Mouse (Mus musculus): ENCODE measurements around the gene Mybph. TPM values are rescaled to one million over a fixed set of nuclear protein-coding genes. Genes with fewer than 3 reads are reported as not detected.

Gene Mybph
- total and polyA plus RNA-seq, 3 experiments = not detected

GRCm38 (mm10) chr1:134173081-134173480 is 20.2 kb upstream of the Mybph start:
- no peaks in the 10 kb centered on the region for H3K79me2 ChIP-seq (ENCODE audit: control insufficient read depth, insufficient read depth, low read length, poor library complexity)
- peaks cover 2 to 8% of the 10 kb centered on the region in 2 experiments; a peak in 3 of 4 replicates for H3K27me3 ChIP-seq (ENCODE audit: control insufficient read depth in 1 of 2, insufficient read depth in 2 of 2, low read length in 2 of 2)
- DNase-seq (ENCODE audit: low read depth, low spot score) = no peak

GRCm38 (mm10) chr1:134177976-134178375 is 15.3 kb upstream of the Mybph start:
- H3K4me3 ChIP-seq (ENCODE audit: control insufficient read depth in 1 of 2, insufficient read depth in 1 of 2, low read depth in 2 of 2, low read length in 2 of 2) = no peak overlapping the region
- H3K79me2 ChIP-seq (ENCODE audit: control insufficient read depth, insufficient read depth, low read length, poor library complexity) = no peaks in the 10 kb centered on the region
- H3K27me3 ChIP-seq (ENCODE audit: control insufficient read depth in 1 of 2, insufficient read depth in 2 of 2, low read length in 2 of 2) = peaks cover 2 to 5% of the 10 kb centered on the region in 2 experiments
- H3K9ac ChIP-seq (ENCODE audit: control insufficient read depth, low read depth, low read length, poor library complexity, severe bottlenecking) = no peak overlapping the region
- H3K36me3 ChIP-seq (ENCODE audit: control insufficient read depth in 1 of 2, insufficient read depth in 2 of 2, low read length in 2 of 2) = no peaks in the 10 kb centered on the region
- no peak overlapping the region for H3K27ac ChIP-seq (ENCODE audit: control insufficient read depth, low read depth, low read length)
- no peak for DNase-seq (ENCODE audit: low read depth, low spot score)
- no peaks in the 10 kb centered on the region for H3K9me3 ChIP-seq (replicated peaks; ENCODE audit: insufficient read depth, low read length)
- TF ChIP-seq POLR2AphosphoS2 (IDR thresholded peaks at IDR 0.05; ENCODE audit: low read length) (no peak), POLR2A (IDR thresholded peaks at IDR 0.05; ENCODE audit: control insufficient read depth in 1 of 2, insufficient read depth in 1 of 2, low read depth in 1 of 2, low read length in 2 of 2, poor library complexity in 1 of 2) (no peak), JUND (IDR thresholded peaks at IDR 0.05; ENCODE audit: low read depth, low read length) (no peak), TBP (IDR thresholded peaks at IDR 0.05; ENCODE audit: low read depth, low read length) (no peak)
- H3K4me1 ChIP-seq (ENCODE audit: control insufficient read depth in 1 of 2, insufficient read depth in 2 of 2, low read length in 2 of 2) = no peaks in the 10 kb centered on the region

More at GRCm38 (mm10) chr1:134173081-134173480, 20.2 kb upstream of the Mybph start:
- Histone ChIP-seq H3K4me1 (ENCODE audit: control insufficient read depth in 1 of 2, insufficient read depth in 2 of 2, low read length in 2 of 2) (0 out of 4 replicates have a peak, but pooled peaks cover 0 to 4% of the 10 kb centered on the region in 2 experiments), H3K9ac (ENCODE audit: control insufficient read depth, low read depth, low read length, poor library complexity, severe bottlenecking) (no peak overlapping the region), H3K27ac (ENCODE audit: control insufficient read depth, low read depth, low read length) (no peak overlapping the region), H3K9me3 (replicated peaks; ENCODE audit: insufficient read depth, low read length) (no peaks in the 10 kb centered on the region), H3K36me3 (ENCODE audit: control insufficient read depth in 1 of 2, insufficient read depth in 2 of 2, low read length in 2 of 2) (no peaks in the 10 kb centered on the region), H3K4me3 (ENCODE audit: control insufficient read depth in 1 of 2, insufficient read depth in 1 of 2, low read depth in 2 of 2, low read length in 2 of 2) (no peak overlapping the region)
- TF ChIP-seq TAL1 (IDR thresholded peaks at IDR 0.05; ENCODE audit: low read length) = no peak
- TF ChIP-seq SMC3 (IDR thresholded peaks at IDR 0.05; ENCODE audit: low read depth, low read length) = no peak
- TF ChIP-seq ZMIZ1 (IDR thresholded peaks at IDR 0.05; ENCODE audit: low read depth, low read length) = no peak
- TF ChIP-seq ZKSCAN1 (IDR thresholded peaks at IDR 0.05; ENCODE audit: low read depth, low read length) = no peak
- no peak for TF ChIP-seq ZNF384 (IDR thresholded peaks at IDR 0.05; ENCODE audit: low read depth, low read length)
- TF ChIP-seq ZC3H11A (IDR thresholded peaks at IDR 0.05; ENCODE audit: low read depth, low read length) = no peak
- TF ChIP-seq SIN3A (IDR thresholded peaks at IDR 0.05; ENCODE audit: low read length) = no peak
- TF ChIP-seq POLR2AphosphoS2 (IDR thresholded peaks at IDR 0.05; ENCODE audit: low read length) = no peak
- TF ChIP-seq MAZ (IDR thresholded peaks at IDR 0.05; ENCODE audit: low read depth, low read length) = no peak
- no peak for TF ChIP-seq EP300 (IDR thresholded peaks at IDR 0.05; ENCODE audit: low read depth in 1 of 2, low read length in 2 of 2)
- no peak for TF ChIP-seq ELF1 (IDR thresholded peaks at IDR 0.05; ENCODE audit: low read depth, low read length)
- no peak for TF ChIP-seq RCOR1 (IDR thresholded peaks at IDR 0.05; ENCODE audit: low read depth, low read length)
- TF ChIP-seq ETS1 (IDR thresholded peaks at IDR 0.05; ENCODE audit: low read depth, low read length) = no peak

- Histone ChIP-seq H3K9me3 (replicated peaks; ENCODE audit: insufficient read depth, low read length) (no peaks in the 10 kb centered on the region), H3K79me2 (ENCODE audit: control insufficient read depth, insufficient read depth, low read length, poor library complexity) (no peaks in the 10 kb centered on the region), H3K9ac (ENCODE audit: control insufficient read depth, low read depth, low read length, poor library complexity, severe bottlenecking) (no peak within 1 kb of the TSS), H3K4me3 (ENCODE audit: control insufficient read depth in 1 of 2, insufficient read depth in 1 of 2, low read depth in 2 of 2, low read length in 2 of 2) (no peak within 1 kb of the TSS), H3K4me1 (ENCODE audit: control insufficient read depth in 1 of 2, insufficient read depth in 2 of 2, low read length in 2 of 2) (no peaks in the 10 kb centered on the region), H3K27me3 (ENCODE audit: control insufficient read depth in 1 of 2, insufficient read depth in 2 of 2, low read length in 2 of 2) (peaks cover 0 to 12% of the 10 kb centered on the region in 2 experiments), H3K36me3 (ENCODE audit: control insufficient read depth in 1 of 2, insufficient read depth in 2 of 2, low read length in 2 of 2) (no peaks in the 10 kb centered on the region), H3K27ac (ENCODE audit: control insufficient read depth, low read depth, low read length) (no peak within 1 kb of the TSS)
- TF ChIP-seq TAL1 (IDR thresholded peaks at IDR 0.05; ENCODE audit: low read length) = no peak
- TF ChIP-seq MAZ (IDR thresholded peaks at IDR 0.05; ENCODE audit: low read depth, low read length) = no peak
- no peak for TF ChIP-seq JUND (IDR thresholded peaks at IDR 0.05; ENCODE audit: low read depth, low read length)
- TF ChIP-seq USF1 (IDR thresholded peaks at IDR 0.05; ENCODE audit: low read depth, low read length) = no peak
- DNase-seq (ENCODE audit: low read depth, low spot score) = no peak
Observed at GRCm38 (mm10) chr1:134182025-134182424, 11.2 kb upstream of the Mybph start, which contains the start of gene Chil1. Chil1 (plus strand) TSS chr1:134182176.
